Mouse (Mus musculus): Measurements from ENCODE around the gene Rab25.

Gene Rab25

DNA sequence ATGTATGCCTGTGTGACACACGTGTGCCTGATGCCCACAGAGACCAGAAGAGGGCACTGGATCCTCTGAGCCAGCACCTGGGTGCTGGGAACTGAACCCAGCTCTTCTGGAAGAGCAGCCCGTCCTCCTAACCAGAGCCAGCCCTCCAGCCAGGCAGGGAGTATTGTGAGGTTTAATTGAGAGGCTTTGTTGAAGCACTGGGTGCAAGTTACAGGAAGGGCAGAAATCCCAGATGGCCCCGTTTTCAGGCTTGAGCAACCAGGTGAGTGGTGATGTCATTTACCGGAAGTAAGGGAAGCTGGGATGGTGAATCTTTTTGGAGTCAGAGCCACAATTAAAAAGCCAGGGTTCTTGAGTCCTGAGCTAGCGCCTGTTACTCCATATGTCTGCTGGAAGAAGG is 23.1 kb downstream of the Rab25 start:
- no peak for DNase-seq (ENCODE audit: low spot score)

DNA sequence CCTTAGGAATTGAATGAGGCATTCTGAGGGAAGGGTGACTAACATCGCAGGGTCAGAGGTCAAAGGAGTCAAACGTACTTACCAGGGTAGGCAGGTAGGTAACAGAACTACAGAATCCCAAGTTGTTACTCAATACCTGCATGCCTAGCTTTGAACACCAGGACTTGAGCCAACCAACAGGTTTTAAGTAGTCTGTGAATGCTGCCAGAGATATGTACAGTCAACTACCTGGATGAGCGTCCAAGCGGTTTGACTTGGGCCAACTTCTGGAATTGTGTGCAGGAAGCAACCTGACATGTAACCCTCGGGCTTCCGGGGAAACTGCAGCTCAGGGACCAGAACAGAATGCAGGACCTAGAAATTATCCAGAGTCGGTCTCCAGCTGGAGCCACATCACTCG is 25.1 kb downstream of the Rab25 start:
- no peak for DNase-seq (ENCODE audit: low spot score)

DNA sequence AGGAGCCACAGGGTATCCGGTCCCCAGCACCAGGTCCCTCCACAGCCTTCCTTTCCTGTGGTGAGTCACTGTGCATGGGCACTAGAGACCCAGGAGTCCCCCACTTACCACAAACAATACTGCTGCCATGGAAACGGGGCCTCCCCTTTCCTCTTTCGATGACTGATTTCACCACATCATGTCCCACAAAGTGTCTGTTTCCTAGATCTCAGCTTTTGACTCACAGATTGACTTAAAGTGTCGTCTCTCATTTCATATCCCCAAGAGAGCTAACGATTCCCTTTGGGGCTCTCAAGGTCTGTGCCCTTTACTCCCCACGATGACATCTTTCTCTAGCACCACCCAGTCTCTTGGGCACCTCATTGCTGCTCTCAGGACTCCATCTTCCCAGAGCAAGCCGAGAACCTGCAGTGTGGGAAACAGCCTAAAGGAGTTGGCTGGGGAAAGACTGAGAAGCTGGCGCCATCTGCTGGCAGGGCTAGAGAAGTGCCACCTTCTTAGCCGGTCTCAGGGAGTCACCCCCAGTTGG is 26.2 kb downstream of the Rab25 start:
- DNase-seq (ENCODE audit: low spot score), result peak; percentile 70

DNA sequence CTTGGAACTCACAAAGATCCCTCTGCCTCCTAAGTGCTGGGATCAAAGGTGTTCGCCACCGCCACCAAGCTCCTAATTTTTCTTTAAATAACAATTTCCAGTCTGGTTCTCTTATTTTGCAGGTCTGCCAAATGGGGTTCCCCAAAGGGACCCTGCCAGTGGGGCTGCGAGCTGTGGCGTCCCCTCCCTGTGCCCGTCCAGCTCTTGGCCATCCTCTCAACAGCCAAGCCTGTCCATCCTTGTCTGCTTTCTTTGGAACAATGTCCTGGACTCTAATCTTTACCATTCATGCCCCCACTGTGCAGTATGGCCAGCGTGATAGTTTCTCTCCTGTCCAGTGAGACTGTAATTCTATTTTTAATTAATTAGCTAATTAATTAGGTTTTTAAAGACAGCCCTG is 26.9 kb downstream of the Rab25 start:
- no peak for DNase-seq (ENCODE audit: low spot score)

DNA sequence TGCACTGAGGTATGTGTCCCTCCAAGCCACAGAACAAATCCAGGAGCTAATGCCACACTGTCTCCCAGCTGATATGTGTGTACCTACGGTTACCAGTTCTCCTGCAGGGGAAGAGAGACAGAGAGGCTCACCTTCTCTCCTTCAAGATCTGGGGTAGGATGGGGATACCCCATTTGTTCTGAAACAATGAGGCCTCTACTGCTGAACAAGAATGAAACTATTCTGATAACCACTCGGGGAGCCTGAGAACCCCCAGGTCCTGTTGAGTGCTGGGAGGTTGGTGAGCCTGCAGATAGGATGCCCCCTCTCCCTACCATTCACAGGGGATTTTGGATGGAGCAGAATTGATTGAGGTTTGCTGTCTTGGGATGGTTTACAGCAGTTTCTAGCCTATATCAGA is 28.0 kb downstream of the Rab25 start:
- DNase-seq (ENCODE audit: low spot score), result no peak

DNA sequence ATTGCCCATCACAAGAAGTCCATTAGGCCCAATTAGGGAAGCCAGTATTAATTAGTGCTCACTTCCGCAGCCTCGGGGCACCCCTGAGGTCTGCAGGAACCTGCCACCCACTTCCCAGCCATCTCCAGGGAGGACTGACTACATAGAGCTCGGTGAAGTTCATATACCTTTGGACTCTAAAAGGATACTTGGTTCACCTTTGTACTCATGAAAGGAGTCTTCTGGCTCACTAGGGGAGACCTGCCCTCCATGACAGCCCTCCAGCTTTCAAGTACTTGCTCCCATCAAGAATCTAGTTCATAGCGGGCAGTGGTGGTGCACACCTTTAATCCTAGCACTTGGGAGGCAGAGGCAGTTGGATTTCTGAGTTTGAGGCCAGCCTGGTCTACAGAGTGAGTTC is 29.7 kb downstream of the Rab25 start:
- DNase-seq (ENCODE audit: low spot score), result no peak

DNA sequence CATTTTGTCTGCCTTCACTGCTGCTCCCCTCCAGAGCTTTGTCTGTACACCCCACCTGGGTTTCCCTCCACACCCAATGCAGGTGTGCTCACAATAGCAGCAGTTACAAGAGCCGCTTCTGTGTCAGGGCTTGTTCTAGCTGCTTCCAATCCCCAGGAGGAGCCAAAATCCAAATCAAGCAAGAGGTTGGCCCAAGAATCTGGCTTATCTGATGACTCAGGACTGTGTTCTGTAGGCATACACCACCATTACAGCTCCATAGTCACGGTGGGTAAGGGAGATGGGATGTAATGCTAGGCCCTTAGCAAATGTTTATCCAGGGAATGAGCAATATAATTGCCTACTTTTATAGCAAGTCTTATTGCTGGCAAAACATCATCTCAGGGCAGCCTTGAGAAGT is 31.7 kb downstream of the Rab25 start:
- no peak for DNase-seq (ENCODE audit: low spot score)

DNA sequence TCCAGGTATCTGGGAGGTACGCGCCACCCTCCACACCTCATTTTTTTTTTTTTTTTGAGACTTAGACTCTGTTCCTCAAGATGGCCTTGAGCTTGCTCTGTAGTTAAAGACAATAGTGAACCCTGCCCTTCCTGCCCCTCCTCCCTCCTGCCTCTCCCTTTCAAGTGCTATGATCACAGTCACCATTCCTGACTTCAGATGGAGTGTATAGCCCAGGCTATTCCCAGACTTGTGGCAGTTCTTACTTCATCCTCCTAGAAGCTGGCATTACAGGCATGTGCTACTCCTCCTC is 33.1 kb downstream of the Rab25 start:
- DNase-seq (ENCODE audit: low spot score), result no peak

DNA sequence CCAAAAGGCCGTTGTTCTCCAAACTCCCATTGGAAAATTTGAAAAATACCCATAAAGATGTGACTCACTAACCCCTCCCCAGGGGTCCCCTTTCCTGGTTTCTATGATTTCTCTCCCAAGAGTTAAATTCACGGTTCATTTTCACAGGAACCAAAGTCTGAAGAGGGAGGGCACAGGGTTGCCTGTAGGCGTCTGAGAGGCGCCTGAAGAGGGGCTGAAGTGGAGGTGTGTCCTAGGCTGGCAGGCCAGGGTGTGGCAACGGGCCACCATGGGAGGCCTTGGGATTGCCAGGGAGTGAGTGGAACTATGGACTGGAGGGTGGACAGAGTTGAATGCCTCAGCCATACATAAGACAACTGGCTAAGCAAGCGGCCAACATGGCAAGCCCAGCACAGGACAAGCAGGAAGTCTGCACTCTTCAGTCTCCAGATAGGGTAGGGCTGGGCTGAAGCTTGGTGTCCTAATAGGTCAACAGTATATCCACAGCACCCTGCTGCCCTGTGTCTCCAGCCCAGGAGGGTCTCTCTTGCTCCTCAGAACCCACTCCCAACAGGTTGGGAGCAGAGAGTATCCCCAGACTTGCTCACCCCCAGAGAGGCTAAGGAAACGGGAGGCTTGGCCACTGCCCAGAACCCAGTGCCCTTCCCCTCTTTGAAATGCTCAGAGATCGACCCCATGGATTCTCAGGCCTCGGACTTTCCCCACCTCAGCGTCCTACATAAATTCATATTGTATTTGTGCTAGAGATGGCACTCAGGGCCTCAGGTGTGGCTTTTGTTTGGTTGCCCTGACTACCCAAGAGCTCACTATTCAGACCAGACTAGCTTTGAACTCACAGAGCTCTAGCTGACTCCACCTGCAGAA is 33.6 kb downstream of the Rab25 start:
- no peak for DNase-seq (ENCODE audit: low spot score)

DNA sequence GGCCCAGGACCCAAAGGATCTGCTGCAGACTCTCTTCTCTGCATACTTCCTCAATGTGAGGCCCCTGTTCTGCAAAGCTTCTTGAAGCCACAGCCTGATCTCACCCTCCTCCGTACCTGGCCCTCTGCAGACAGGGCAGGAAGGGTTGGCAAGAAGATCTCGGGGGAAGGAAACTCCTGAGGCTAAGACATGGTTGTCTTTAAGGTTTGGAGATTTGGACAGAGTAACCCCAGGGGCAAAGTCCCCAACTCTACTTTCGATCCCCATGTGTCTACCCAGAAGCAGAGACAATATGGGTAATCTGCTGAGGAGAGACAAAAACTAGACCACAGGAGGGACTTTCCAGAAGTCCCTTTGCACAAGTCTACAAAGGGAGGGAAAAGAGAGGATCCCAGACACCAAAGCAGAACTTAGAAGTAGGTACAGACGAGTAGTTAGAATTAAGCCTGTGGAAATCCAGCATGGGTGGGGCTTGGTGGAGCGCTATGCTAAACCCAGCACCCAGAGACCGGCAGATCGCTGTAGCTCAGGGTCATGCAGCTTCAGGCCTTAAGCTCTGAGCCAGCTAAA is 34.5 kb downstream of the Rab25 start:
- DNase-seq (ENCODE audit: low spot score), result no peak

DNA sequence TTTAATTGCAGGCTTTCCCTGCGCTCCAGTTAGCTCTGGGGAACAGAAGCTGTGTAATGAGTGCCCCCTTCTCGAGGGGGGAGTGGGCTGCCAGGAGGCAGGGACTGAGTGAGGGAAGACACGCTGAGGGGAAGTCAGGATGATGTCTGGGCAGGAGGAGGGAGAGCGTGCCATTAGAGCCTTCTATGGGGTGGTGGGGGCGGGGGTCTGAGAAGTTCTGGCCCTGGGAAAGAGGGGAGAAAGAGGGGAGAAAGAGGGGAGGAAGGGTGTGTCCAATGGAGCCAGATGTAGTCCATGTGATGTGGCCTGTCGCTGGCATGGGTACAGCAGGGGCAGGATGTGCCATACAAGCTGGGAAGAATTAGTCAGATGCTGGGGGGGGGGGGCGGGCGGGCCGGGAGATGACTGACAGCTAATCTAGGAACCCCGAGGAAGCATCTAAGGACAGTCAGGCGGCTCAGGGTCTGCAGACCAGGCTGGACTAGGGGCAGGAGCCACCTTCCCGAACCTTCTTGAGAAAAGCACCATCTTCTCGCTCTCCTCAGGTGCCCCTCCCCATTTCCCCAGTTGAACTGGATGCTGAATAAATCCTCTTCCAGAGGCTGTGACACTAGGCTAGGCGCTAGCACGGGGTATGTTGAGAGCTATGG is 35.1 kb downstream of the Rab25 start:
- DNase-seq (ENCODE audit: low spot score), result no peak

DNA sequence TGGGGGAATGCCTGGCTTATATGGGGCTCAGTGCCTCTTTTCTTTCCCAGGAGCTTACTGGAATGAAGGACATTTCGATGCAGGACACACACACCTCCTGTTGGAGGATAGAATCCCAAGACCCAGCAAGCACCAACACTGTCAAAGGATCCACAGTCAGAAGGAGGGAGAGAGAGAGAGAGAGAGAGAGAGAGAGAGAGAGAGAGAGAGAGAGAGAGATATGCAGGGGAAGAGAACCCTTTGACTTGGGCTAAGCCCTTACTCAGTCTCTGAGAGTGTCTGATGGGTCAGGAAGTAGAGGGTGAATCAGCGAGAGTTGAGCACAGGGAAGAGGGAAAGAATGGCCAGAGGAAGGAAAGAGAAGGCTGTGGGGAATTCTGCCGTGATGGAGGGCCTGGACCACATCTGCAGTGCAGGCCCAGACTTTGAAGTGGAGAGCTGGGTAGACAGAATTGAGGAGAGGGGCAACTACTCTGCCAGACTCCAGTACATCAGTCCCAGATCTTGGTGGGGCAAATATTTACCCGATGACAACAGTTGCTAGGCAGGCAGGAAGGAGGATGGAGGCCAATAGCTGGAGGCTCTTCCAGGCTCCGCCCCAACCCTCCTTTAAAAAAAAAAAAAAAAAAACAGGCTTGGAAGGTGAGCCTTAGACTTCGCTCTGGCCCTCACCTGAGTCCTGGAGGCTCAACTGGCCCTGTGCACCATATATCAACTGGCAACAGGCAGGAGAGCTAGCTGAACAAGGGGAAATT is 35.8 kb downstream of the Rab25 start:
- DNase-seq (ENCODE audit: low spot score), result no peak

DNA sequence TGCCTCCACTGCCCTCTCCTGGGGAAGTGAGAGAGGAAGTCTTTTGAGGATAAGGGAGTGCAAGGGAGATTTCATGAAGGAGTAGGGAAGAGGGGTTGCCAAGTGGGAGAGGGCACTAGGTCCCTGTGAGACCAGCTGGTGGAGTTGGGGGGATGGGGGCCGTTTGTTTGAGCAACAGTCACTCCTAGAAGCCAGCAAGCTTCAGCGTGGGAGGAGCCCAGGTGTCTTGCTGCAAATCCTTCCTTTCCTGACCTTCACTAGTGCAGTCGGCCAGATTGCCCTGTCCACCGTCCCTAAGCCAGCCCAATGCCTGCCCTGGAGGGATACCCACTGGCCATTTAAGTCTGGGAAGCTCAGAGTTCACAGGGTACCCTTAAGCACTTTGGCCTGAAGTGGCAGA is 36.5 kb downstream of the Rab25 start:
- no peak for DNase-seq (ENCODE audit: low spot score)

DNA sequence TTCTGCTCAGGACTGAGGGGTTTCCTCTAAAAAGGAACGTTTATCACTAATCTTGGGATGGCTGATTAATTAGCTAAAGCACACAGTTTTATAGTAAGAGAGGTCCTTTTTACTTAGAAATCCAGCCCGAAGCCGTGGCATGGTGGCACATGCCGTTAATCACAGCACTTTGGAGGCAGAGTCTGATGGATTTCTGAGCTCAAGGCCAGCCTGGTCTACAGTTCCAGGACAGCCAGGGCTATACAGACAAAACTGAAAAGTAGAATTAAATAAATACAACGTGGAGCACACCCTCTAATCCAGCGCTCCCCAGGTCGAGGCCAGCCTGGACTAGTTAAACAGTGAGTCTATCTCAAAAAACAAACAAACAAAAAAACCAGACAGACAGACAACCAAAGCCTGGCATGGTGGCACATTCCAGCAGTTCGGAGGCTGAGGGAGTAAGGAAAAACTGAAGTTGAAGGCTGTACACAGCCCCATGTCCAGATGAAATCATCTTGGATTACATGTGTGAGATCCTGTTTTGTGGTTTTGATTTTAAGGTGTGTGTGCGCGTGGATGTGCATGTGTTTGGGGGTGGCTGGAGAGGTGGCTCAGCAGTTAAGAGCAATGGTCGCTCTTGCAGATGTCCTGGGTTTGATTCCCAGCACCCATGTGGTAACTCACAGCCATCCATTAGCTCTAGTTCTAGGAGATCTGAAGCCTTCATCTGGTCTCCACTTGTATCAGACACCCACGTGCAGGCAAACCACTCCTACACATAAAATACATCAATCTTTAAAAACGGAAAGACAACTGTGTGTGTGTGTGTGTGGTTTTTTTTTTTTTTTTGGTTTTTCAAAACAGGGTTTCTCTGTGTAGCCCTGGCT is 37.4 kb downstream of the Rab25 start:
- no peak for DNase-seq (ENCODE audit: low spot score)

DNA sequence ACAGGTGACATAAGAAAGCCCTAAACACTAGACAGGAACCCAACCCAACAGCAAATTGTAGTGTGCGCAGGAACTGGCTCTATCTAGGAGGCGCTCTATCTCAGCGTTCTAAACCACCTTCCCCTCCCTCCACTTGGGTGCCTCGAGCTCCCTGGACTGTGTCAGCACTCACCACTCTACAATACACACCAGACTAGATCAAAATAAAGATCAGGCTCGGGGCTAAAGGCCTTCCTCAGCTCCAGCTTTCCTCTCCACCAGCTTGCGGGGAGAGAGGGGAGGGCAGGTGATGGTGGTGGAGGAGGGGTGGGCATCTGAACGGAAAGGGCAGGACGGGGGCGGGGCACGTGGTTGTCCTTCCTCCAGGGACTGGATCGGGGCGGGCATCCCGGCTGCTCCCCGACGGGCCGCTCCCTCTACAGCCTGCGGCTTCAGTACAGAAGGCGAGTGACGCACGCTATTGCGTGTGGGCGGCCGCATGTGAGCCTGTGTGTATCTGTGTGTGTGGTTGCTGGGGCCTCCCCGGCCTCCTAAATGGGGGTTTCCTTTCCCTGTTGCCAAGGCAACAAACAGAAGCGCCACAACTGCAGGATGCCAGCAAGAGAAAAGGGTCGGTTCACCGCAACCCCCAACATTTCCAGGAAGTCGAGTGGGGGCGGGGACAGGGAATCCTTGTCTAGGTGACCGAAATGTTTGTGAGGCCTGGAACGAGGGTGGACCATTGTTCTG is 38.2 kb downstream of the Rab25 start, which contains the start of gene Lmna:
Gene Lmna (minus strand): TSS at position 265 of the 729 bp plus-strand sequence.
- peak; percentile 83 for DNase-seq (ENCODE audit: low spot score)

DNA sequence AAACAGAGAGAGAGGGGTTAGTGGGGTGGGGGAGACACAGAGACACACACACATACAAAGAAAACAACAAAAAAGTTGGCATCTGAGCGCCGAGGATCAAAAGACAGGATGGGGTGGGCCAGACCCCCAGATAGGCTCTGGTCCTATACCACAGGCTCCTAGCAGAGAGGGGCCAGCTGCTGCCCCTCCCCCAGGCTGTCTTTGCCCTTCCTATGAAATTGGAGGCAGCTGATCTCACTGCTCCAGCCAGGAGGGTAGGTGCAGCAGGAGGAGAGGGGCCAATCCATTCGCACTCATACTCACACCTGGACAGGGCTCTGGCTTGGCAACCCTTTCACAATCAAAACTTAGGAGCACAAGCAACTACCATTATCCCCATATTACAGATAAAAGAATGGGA is 38.9 kb downstream of the Rab25 start:
- no peak for DNase-seq (ENCODE audit: low spot score)

DNA sequence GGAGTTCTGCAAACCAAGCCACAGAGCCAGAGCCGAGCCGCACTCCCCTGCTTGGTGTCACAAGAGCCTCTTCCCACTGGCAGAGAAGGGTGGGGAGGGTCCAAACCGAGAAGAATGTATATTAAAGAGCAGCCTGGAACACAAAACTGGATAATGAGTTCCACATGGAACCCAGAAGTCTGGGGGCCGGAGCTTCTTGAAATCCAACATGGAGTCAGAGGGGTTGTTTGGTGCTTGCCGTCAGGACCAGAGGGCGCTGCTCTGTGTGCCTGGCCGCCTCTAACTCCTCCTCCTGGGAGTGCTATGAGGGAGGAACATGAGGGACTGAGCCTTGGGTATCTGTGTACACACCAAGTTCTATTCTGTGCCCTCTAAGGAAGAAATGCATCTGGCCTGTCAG is 42.3 kb downstream of the Rab25 start:
- no peak for DNase-seq (ENCODE audit: low spot score)

DNA sequence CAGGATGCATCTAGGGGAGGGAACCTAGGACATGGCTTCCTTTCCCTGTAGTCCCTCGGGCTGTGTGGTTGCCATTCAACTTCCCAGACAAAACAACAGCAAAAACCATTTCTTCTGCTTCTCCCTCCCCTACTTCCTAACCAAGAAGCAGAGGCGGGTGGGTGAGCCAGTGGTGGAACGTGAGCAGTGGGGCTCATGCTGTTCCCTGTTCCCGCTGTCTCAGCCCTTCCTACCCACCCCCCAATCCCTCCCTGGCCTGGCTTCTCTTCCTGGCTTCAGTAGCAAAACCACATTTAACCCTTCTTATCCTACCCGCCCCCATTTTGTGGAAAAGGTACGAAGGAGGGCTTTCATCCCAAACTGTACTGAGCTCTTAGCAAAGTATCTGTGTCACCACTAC is 43.0 kb downstream of the Rab25 start:
- no peak for DNase-seq (ENCODE audit: low spot score)

DNA sequence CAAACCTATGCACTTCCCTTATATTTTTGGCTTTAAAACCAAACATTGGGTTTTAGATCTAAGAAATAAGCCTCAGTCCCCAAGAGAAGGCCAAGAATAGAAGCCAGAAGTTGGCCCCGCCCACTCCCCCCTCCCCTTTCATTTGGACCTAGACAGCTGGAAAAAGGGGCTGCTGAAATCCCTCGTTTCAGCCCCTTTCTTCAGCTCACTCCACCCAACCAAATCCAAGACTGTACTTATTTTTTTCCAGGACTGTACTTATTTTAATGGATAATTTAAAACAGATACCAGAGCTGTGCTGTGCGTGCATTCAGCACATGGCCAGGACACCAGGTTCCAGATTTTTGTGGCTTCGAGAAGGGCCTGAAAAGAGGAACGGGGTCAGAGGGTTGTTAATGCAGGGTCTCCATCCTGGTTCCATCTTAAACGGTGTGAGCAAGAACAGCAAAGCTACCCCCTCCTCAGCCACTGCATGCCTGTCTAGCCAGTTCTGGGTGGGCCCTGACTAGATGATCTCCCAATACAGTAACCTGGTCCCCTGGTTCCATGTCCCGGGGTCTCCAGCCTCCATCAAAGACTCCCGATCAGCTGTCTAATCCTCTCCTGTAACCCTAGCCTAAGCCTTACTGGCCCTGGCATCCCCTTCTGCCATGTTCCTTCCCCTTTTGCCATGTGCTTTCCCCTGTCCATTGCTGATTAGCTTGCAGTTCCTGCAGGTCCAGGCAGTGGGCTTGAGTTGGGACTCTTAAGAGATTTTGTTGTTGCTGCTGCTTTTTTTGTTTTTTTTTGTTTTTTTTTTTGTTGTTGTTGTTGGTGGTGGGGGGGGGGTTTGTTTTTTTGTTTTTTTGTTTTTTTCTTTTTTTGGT is 44.0 kb downstream of the Rab25 start:
- DNase-seq (ENCODE audit: low spot score), result no peak

DNA sequence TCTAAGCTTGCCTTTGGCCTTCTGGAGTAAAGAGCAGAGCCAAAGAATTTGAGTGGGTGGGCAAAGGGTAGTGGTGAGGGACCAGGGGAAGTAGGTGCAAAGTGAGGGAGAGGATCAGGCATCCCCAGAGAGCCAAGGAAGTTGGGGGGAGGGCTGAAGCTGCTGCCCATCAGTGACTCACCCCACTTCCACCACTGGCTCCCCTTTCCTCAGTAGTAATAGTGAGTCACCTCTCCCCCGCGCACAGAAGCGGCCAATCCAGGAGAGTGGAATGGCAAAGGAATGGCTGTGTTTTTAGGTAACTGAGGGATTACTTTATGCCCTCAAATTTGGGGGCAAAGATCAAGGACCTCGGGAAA is 44.6 kb downstream of the Rab25 start:
- DNase-seq (ENCODE audit: low spot score), result no peak

All from c-Kit-positive CD71-positive TER-119-positive erythroid progenitor cells, embryonic 14.5 days (primary cell).